Mouse (Mus musculus) kidney, postnatal 0 days (tissue): ENCODE measurements at regions not wholly inside any gene's neighbourhood (a gene's known extent, or its start where the extent isn't known, plus 50 kb on each side); places are given as distances from the start of the nearest gene placed in this dataset.
A peak's percentile ranks its signal among the peaks of the same experiment; 100 is the strongest.

Experiments used
- ATAC-seq: fragments of 200-750 bp; cut with Nextera tagmentation; replicated peaks from 2 replicates; pipeline ENCODE4 v1.8.0; 2017; ENCODE audit warnings: low read depth, moderate number of reproducible peaks, moderate TSS enrichment, moderate library complexity; ENCODE audit not compliant: low FRiP score
- DNase-seq: peaks from one replicate; pipeline ENCODE4 v3.0.0-alpha.2; 2016; ENCODE audit warnings: low spot score
- H3K27ac ChIP-seq: fragments of 300-500 bp; sonication (generic); 2 replicates; pipeline ENCODE4 v1.5.1; 2014; ENCODE audit warnings: mild to moderate bottlenecking
- H3K27me3 ChIP-seq: fragments of 300-500 bp; sonication (generic); 2 replicates; pipeline ENCODE4 v1.6.1; 2014; ENCODE audit warnings: low read length, mixed read lengths; ENCODE audit not compliant: insufficient read depth
- H3K36me3 ChIP-seq: fragments of 300-500 bp; sonication (generic); 2 replicates; pipeline ENCODE4 v1.6.1; 2014; ENCODE audit warnings: low read length, mixed read lengths; ENCODE audit not compliant: insufficient read depth
- H3K4me1 ChIP-seq: fragments of 300-500 bp; sonication (generic); replicated peaks from 2 replicates; pipeline ENCODE4 v1.6.1; 2014; ENCODE audit warnings: antibody characterized with exemption, low read length, mixed read lengths; ENCODE audit not compliant: insufficient read depth
- H3K4me2 ChIP-seq: fragments of 300-500 bp; sonication (generic); 2 replicates; pipeline ENCODE4 v1.6.1; 2014; ENCODE audit warnings: mild to moderate bottlenecking, low read length, moderate library complexity, mixed read lengths
- H3K4me3 ChIP-seq: fragments of 300-500 bp; sonication (generic); replicated peaks from 2 replicates; pipeline ENCODE4 v1.5.1; 2014; ENCODE audit warnings: low read depth, low read length
- H3K9ac ChIP-seq: fragments of 300-500 bp; sonication (generic); 2 replicates; pipeline ENCODE4 v1.6.1; 2014; ENCODE audit warnings: low read depth, low read length
- H3K9me3 ChIP-seq: fragments of 300-500 bp; sonication (generic); replicated peaks from 2 replicates; pipeline ENCODE4 v1.6.1; 2016; ENCODE audit warnings: low read length, inconsistent platforms, mixed read lengths
- CTCF ChIP-seq: IDR thresholded peaks from 2 replicates; pipeline ENCODE4 v1.5.1; 2016; ENCODE audit warnings: antibody characterized with exemption, low read depth, mild to moderate bottlenecking, moderate library complexity
- WGBS: fragments of 180-500 bp; shearing (Covaris S2); extraction: QIAGEN DNeasy Blood & Tissue Kit; methylation state at CpG from one replicate; pipeline ENCODE4 v1.1.7; 2014; 5-methylcytosine and 5-hydroxymethylcytosine counted together

- WGBS: 79% methylated on average over 2 of the region's 2 CpGs
- no peak overlapping the region for H3K27ac ChIP-seq
- no peaks in the 10 kb centered on the region for H3K27me3 ChIP-seq
- no peak overlapping the region for H3K9ac ChIP-seq
- no peak for TF ChIP-seq CTCF
- H3K4me1 ChIP-seq: no peaks in the 10 kb centered on the region
- no peak overlapping the region for H3K4me2 ChIP-seq
- ATAC-seq (no peak), DNase-seq (no peak)
- H3K9me3 ChIP-seq: no peaks in the 10 kb centered on the region
- H3K36me3 ChIP-seq: no peaks in the 10 kb centered on the region
- H3K4me3 ChIP-seq: no peak overlapping the region
Measured at GRCm38 (mm10) chr1:30061242-30061641, 812.5 kb downstream of the Phf3 start.

- Histone ChIP-seq H3K9ac (no peak overlapping the region), H3K36me3 (no peaks in the 10 kb centered on the region), H3K27me3 (no peaks in the 10 kb centered on the region), H3K4me1 (no peaks in the 10 kb centered on the region), H3K27ac (no peak overlapping the region), H3K4me3 (no peak overlapping the region), H3K4me2 (no peak overlapping the region), H3K9me3 (no peaks in the 10 kb centered on the region)
- 2% methylated on average over 1 of the region's 1 CpGs for WGBS
- DNase-seq (peak; percentile 10), ATAC-seq (no peak)
- TF ChIP-seq CTCF: no peak
Measured at GRCm38 (mm10) chr1:30060806-30061205, 812.9 kb downstream of the Phf3 start.

GRCm38 (mm10) chr1:30017596-30017995, 856.1 kb downstream of the Phf3 start:
- Histone ChIP-seq H3K4me2 (no peak overlapping the region), H3K4me1 (no peaks in the 10 kb centered on the region), H3K27me3 (no peaks in the 10 kb centered on the region), H3K9me3 (no peaks in the 10 kb centered on the region), H3K36me3 (no peaks in the 10 kb centered on the region), H3K4me3 (no peak overlapping the region), H3K9ac (no peak overlapping the region), H3K27ac (no peak overlapping the region)
- DNase-seq (peak; percentile 21), ATAC-seq (no peak)
- no peak for TF ChIP-seq CTCF

GRCm38 (mm10) chr1:30008757-30009340, 864.9 kb downstream of the Phf3 start:
- DNase-seq: no peak
- Histone ChIP-seq H3K4me3 (no peak overlapping the region), H3K27me3 (no peaks in the 10 kb centered on the region), H3K36me3 (no peaks in the 10 kb centered on the region), H3K4me2 (no peak overlapping the region), H3K27ac (no peak overlapping the region), H3K9ac (no peak overlapping the region), H3K4me1 (no peaks in the 10 kb centered on the region), H3K9me3 (no peaks in the 10 kb centered on the region)
- WGBS: 44% methylated on average over 1 of the region's 1 CpGs
- no peak for ATAC-seq
- no peak for TF ChIP-seq CTCF
